Mouse (Mus musculus): ENCODE results near the gene Emc3. TPM values are rescaled to one million over a fixed set of nuclear protein-coding genes. Genes with fewer than 3 reads are reported as not detected.

The Emc3 gene
- total and polyA plus RNA-seq, 3 experiments: 52.7 to 90.9 (median 64.6) TPM

- Histone ChIP-seq H3K4me2 (ENCODE audit: insufficient read depth, low read depth, poor library complexity, severe bottlenecking) (no peak overlapping the region), H3K36me3 (replicated peaks in 1 of 2; ENCODE audit: control insufficient read depth in 1 of 2, insufficient read depth in 1 of 2, low read length in 1 of 2) (peaks cover 12 to 69% of the 10 kb centered on the region in 2 experiments), H3K27me3 (replicated peaks) (no peaks in the 10 kb centered on the region), H3K79me2 (replicated peaks; ENCODE audit: control insufficient read depth, extremely low read depth, insufficient read depth, poor library complexity, severe bottlenecking) (no peaks in the 10 kb centered on the region), H3K4me1 (ENCODE audit: control insufficient read depth in 1 of 2, insufficient read depth in 2 of 2) (peaks cover 4 to 18% of the 10 kb centered on the region in 2 experiments), H3K4me3 (replicated peaks in 1 of 3; ENCODE audit: low read depth in 2 of 3, low read length in 2 of 3, poor library complexity in 1 of 3) (no peak overlapping the region), H3K9me3 (replicated peaks; ENCODE audit: low read length) (no peaks in the 10 kb centered on the region), H3K9ac (ENCODE audit: insufficient read depth, low read depth) (no peak overlapping the region), H3K27ac (ENCODE audit: insufficient read depth, low read depth) (no peak overlapping the region)
- dilution Hi-C loops (cut with MboI; ENCODE audit: extremely low pct_ligation_motif_present, extremely low pct_unique_long_range_greater_than_20kb, low sequenced_read_pairs) (no loop called here), in situ Hi-C loops (cut with MboI; ENCODE audit: low pct_ligation_motif_present, low pct_unique_long_range_greater_than_20kb, low sequenced_read_pairs) (no loop called here)
- TF ChIP-seq ZNF384 (IDR thresholded peaks at IDR 0.05; ENCODE audit: low read depth, low read length) (no peak), ZMIZ1 (IDR thresholded peaks at IDR 0.05; ENCODE audit: low read depth, low read length) (no peak), TBP (conservative IDR thresholded peaks at IDR 0.05; ENCODE audit: low read depth, low read length) (no peak), MEF2A (IDR thresholded peaks at IDR 0.05; ENCODE audit: borderline replicate concordance, low read depth, low read length) (no peak), MXI1 (IDR thresholded peaks at IDR 0.05; ENCODE audit: low read depth, low read length) (no peak), POLR2AphosphoS2 (IDR thresholded peaks at IDR 0.05; ENCODE audit: low read depth, low read length) (no peak), ZC3H11A (IDR thresholded peaks at IDR 0.05; ENCODE audit: low read depth, low read length) (no peak), ETS1 (conservative IDR thresholded peaks at IDR 0.05; ENCODE audit: low read depth, low read length) (no peak), PAX5 (IDR thresholded peaks at IDR 0.05; ENCODE audit: low read length) (no peak), UBTF (IDR thresholded peaks at IDR 0.05; ENCODE audit: low read depth, low read length) (no peak), JUND (conservative IDR thresholded peaks at IDR 0.05; ENCODE audit: low read depth, low read length) (no peak), KAT2A (IDR thresholded peaks at IDR 0.05; ENCODE audit: insufficient replicate concordance, low read length) (no peak), GABPA (IDR thresholded peaks at IDR 0.05; ENCODE audit: insufficient replicate concordance, low read depth, low read length) (no peak), EP300 (IDR thresholded peaks at IDR 0.05; ENCODE audit: low read length) (no peak), IRF4 (IDR thresholded peaks at IDR 0.05; ENCODE audit: low read depth, low read length) (no peak), E2F4 (IDR thresholded peaks at IDR 0.05; ENCODE audit: insufficient replicate concordance, low read depth, low read length) (no peak)
- DNase-seq (ENCODE audit: extremely low read depth): no peak
These were observed 39.2 kb downstream of the Emc3 start for GRCm38 (mm10) chr6:113492101-113492864.

- no peaks in the 10 kb centered on the region for H3K79me2 ChIP-seq (replicated peaks; ENCODE audit: control insufficient read depth, extremely low read depth, insufficient read depth, poor library complexity, severe bottlenecking)
- H3K4me2 ChIP-seq (ENCODE audit: insufficient read depth, low read depth, poor library complexity, severe bottlenecking): no peak overlapping the region
- H3K9ac ChIP-seq (ENCODE audit: insufficient read depth, low read depth): no peak overlapping the region
- no peak for DNase-seq (ENCODE audit: extremely low read depth)
- no peaks in the 10 kb centered on the region for H3K27me3 ChIP-seq (replicated peaks)
- no peak overlapping the region for H3K27ac ChIP-seq (ENCODE audit: insufficient read depth, low read depth)
- TF ChIP-seq KAT2A (IDR thresholded peaks at IDR 0.05; ENCODE audit: insufficient replicate concordance, low read length) (no peak), EP300 (IDR thresholded peaks at IDR 0.05; ENCODE audit: low read length) (no peak), JUN (IDR thresholded peaks at IDR 0.05; ENCODE audit: insufficient read depth, low read depth, low read length) (no peak), CHD2 (IDR thresholded peaks at IDR 0.05; ENCODE audit: low read length) (no peak), ZKSCAN1 (IDR thresholded peaks at IDR 0.05; ENCODE audit: borderline replicate concordance, low read depth, low read length) (no peak), RCOR1 (conservative IDR thresholded peaks at IDR 0.05; ENCODE audit: low read depth, low read length) (no peak), USF2 (conservative IDR thresholded peaks at IDR 0.05; ENCODE audit: low read depth, low read length) (no peak), NRF1 (IDR thresholded peaks at IDR 0.05; ENCODE audit: low read depth, low read length) (no peak), ZMIZ1 (IDR thresholded peaks at IDR 0.05; ENCODE audit: low read depth, low read length) (no peak)
- dilution Hi-C loops (cut with MboI; ENCODE audit: extremely low pct_ligation_motif_present, extremely low pct_unique_long_range_greater_than_20kb, low sequenced_read_pairs) (no loop called here), in situ Hi-C loops (cut with MboI; ENCODE audit: low pct_ligation_motif_present, low pct_unique_long_range_greater_than_20kb, low sequenced_read_pairs) (no loop called here)
- H3K4me1 ChIP-seq (ENCODE audit: control insufficient read depth in 1 of 2, insufficient read depth in 2 of 2): peaks cover 6 to 37% of the 10 kb centered on the region in 2 experiments
- no peak overlapping the region for H3K4me3 ChIP-seq (replicated peaks in 1 of 3; ENCODE audit: low read depth in 2 of 3, low read length in 2 of 3, poor library complexity in 1 of 3)
- no peaks in the 10 kb centered on the region for H3K9me3 ChIP-seq (replicated peaks; ENCODE audit: low read length)
- H3K36me3 ChIP-seq (replicated peaks in 1 of 2; ENCODE audit: control insufficient read depth in 1 of 2, insufficient read depth in 1 of 2, low read length in 1 of 2): peaks cover 12 to 62% of the 10 kb centered on the region in 2 experiments
These were observed 42.0 kb downstream of the Emc3 start for GRCm38 (mm10) chr6:113489410-113489809.
